Mouse (Mus musculus) ES-E14 (cell line): ENCODE measurements around the gene Ssna1. TPM values are rescaled to one million over a fixed set of nuclear protein-coding genes. Genes with fewer than 3 reads are reported as not detected.
A peak's percentile ranks its signal among the peaks of the same experiment; 100 is the strongest.

Experiments used
- DNase-seq: peaks from one replicate; pipeline ENCODE4 v3.0.0-alpha.2; 2013; ENCODE audit warnings: low read depth, low spot score
- H3K27ac ChIP-seq: 2 replicates; pipeline ENCODE4 v1.5.1; 2012; ENCODE audit warnings: low read depth, mild to moderate bottlenecking, low read length, moderate library complexity, mixed read lengths; ENCODE audit not compliant: poor library complexity, insufficient read depth, severe bottlenecking
- H3K36me3 ChIP-seq: 2 replicates; pipeline ENCODE4 v1.6.1; 2012; ENCODE audit warnings: mild to moderate bottlenecking, low read length, moderate library complexity, mixed read lengths; ENCODE audit not compliant: control insufficient read depth, poor library complexity, insufficient read depth, severe bottlenecking
- H3K4me1 ChIP-seq, 2 experiments: fragments of 150-350 bp in 1 of 2; sonication (generic) in 1 of 2; 2 replicates each; pipeline ENCODE4 v1.6.1; 2012; ENCODE audit warnings: low read length in 2 of 2, mild to moderate bottlenecking in 1 of 2, mixed read lengths in 1 of 2; ENCODE audit not compliant: control insufficient read depth in 2 of 2, insufficient read depth in 2 of 2, poor library complexity in 1 of 2
- H3K4me3 ChIP-seq, 2 experiments: fragments of 150-350 bp in 1 of 2; sonication (generic) in 1 of 2; 2 replicates each; pipeline ENCODE4 v1.5.1; 2012; ENCODE audit warnings: low read length in 2 of 2, low read depth in 1 of 2, mild to moderate bottlenecking in 1 of 2, mixed read lengths in 1 of 2; ENCODE audit not compliant: insufficient read depth in 1 of 2, poor library complexity in 1 of 2, severe bottlenecking in 1 of 2
- H3K9ac ChIP-seq: 2 replicates; pipeline ENCODE4 v1.6.1; 2012; ENCODE audit warnings: low read depth, mild to moderate bottlenecking, low read length, mixed read lengths; ENCODE audit not compliant: poor library complexity, insufficient read depth, severe bottlenecking
- H3K9me3 ChIP-seq: fragments of 150-350 bp; sonication (generic); 2 replicates; pipeline ENCODE4 v1.6.1; 2012; ENCODE audit warnings: low read depth, mild to moderate bottlenecking, low read length; ENCODE audit not compliant: control insufficient read depth, insufficient read depth
- CHD2 ChIP-seq: IDR thresholded peaks from 2 replicates; pipeline ENCODE4 v1.6.1; 2014; ENCODE audit warnings: mild to moderate bottlenecking, low read depth, low read length, inconsistent platforms
- HCFC1 ChIP-seq: IDR thresholded peaks from 2 replicates; pipeline ENCODE4 v1.6.1; 2012; ENCODE audit warnings: low read length, inconsistent platforms, borderline replicate concordance; ENCODE audit not compliant: insufficient read depth
- MAFK ChIP-seq: IDR thresholded peaks from 2 replicates; pipeline ENCODE4 v1.6.1; 2014; ENCODE audit warnings: mild to moderate bottlenecking, low read depth, low read length, inconsistent platforms; ENCODE audit not compliant: insufficient read depth
- ZC3H11A ChIP-seq: IDR thresholded peaks from 2 replicates; pipeline ENCODE4 v1.6.1; 2012; ENCODE audit warnings: low read depth, mild to moderate bottlenecking, inconsistent platforms, low read length, borderline replicate concordance
- ZNF384 ChIP-seq: IDR thresholded peaks from 2 replicates; pipeline ENCODE4 v1.6.1; 2012; ENCODE audit warnings: low read depth, low read length, inconsistent platforms
- in situ Hi-C, 2 experiments: fragments of 600-800 bp; cut with MboI; formaldehyde crosslinking; loops; one replicate each; pipeline ENCODE4 v1.15.1; 2025; ENCODE audit warnings: low sequenced_read_pairs in 2 of 2, inconsistent platforms in 1 of 2; ENCODE audit not compliant: unreplicated experiment in 2 of 2
- total RNA-seq: library from RNA; depleted of rRNA; stranded (reverse); fragments of 300-350 nt; gene quantifications from 2 replicates; pipeline ENCODE4 v1.2.3, GENCODE M21; 2012

Ssna1 gene
- total RNA-seq, 1 experiment, result 70.6 TPM

DNA sequence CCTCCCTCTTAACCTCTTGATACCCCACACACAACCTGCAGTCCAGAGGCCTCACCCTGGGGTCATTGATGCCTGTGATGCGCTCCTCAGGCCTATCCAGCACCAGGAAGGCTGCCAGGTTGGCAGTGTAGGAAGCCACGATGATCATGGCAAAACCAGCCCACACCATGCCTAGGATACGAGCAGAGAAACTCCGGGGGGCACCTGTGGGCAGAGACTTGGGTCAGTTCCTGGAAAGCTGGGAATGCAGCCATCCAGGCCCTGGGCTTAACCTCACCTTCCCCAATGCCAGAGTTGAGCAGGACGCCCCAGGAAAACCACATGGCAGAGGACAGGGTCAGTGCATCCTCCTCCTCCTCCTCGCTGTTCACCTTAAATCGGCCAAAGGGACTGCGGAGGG lies 24.9 kb upstream of the Ssna1 start:
- peaks cover 7% of the 10 kb centered on the region; the same call in 1 of the 2 replicates for H3K36me3 ChIP-seq
- in situ Hi-C loops, result no loop called here
- H3K4me1 ChIP-seq, result peaks cover 0 to 3% of the 10 kb centered on the region in 2 experiments; a peak in 1 of 4 replicates
- no peaks in the 10 kb centered on the region for H3K9me3 ChIP-seq
- TF ChIP-seq ZNF384, result no peak
- TF ChIP-seq MAFK, result no peak
- no peak for TF ChIP-seq CHD2
- H3K4me3 ChIP-seq, result no peak overlapping the region
- H3K9ac ChIP-seq, result no peak overlapping the region
- DNase-seq, result no peak
- no peak overlapping the region for H3K27ac ChIP-seq

DNA sequence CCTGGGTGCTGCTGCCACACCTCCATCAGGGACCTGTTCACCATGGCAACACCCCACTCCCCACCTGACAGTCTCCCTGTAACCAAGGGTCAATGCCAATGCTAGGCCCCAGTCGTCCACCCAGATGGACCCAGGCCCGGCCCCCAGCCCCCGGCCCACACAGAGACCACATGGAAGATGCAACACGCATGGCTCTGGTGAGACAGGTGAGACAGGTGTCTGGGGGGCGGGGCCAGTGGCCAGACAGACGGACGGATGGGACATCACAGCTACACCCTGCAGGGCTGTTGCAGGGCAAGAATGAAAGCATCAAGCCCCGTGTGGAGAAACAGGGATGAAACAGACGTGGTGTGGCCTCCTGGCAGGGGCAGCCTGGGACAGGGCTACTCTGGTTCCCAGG lies 21.5 kb upstream of the Ssna1 start:
- TF ChIP-seq ZC3H11A (no peak), MAFK (no peak)
- H3K4me1 ChIP-seq, result peaks cover 0 to 7% of the 10 kb centered on the region in 2 experiments; a peak in 1 of 4 replicates
- H3K4me3 ChIP-seq, result no peak overlapping the region
- no peaks in the 10 kb centered on the region for H3K9me3 ChIP-seq
- H3K27ac ChIP-seq, result no peak overlapping the region
- in situ Hi-C loops, result no loop called here
- peaks cover 7% of the 10 kb centered on the region; the same call in 1 of the 2 replicates for H3K36me3 ChIP-seq
- no peak overlapping the region for H3K9ac ChIP-seq
- no peak for DNase-seq

DNA sequence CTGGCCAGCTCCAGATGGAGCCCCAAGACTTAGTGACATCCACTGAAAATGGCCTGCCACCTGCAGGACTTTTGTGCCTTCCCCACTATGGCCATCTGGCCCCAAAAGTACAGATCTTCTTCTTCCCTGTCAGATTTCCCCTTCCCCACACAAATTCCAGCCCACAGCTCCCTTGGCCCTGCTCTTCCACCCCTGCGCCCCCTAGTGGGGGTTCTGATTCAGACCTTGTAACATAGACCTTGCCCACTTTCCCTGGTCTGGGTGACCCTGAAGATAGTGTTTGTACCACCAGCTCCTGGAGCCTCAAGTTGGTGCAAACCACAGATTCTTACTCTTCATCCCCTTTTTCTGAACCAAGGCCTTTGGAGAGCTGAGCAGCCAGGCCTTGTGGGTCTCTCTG lies 20.6 kb upstream of the Ssna1 start:
- peaks cover 2% of the 10 kb centered on the region; the same call in 1 of the 2 replicates for H3K36me3 ChIP-seq
- TF ChIP-seq HCFC1 (no peak), MAFK (no peak), CHD2 (no peak), ZC3H11A (no peak), ZNF384 (no peak)
- no peaks in the 10 kb centered on the region for H3K9me3 ChIP-seq
- H3K4me3 ChIP-seq, result no peak overlapping the region
- H3K4me1 ChIP-seq, result peaks cover 0 to 7% of the 10 kb centered on the region in 2 experiments; a peak in 1 of 4 replicates
- DNase-seq, result peak; percentile 81
- H3K27ac ChIP-seq, result no peak overlapping the region
- in situ Hi-C loops, result no loop called here
- H3K9ac ChIP-seq, result no peak overlapping the region

DNA sequence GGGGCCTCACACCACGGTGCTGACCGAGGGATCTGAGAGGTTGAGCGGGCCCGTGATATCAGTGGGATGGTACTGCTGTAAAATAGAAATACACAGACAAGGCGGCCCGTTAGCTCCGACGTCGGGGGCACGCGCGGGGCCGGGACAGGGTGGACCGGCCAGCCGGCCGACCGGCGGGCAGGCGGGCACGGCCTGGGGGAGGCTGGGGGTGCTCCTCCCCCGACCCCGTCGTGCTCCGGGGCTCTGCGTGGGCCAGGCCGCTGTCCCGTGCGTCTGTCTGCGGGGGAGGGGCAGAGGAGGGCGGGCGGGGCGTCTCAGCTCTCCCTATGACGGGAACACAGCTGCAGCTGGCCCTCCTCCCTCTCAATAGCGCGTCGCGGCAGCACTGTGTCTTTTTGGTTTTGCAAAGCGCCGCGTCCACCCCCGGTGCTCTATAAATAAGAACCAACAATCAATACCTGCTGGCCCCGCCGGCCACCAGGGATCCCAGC lies 19.9 kb upstream of the Ssna1 start:
- no peak for DNase-seq
- no peak overlapping the region for H3K9ac ChIP-seq
- H3K27ac ChIP-seq, result no peak overlapping the region
- in situ Hi-C loops, result no loop called here
- peak overlapping the region; percentile 40 to 50; a peak in 3 of 4 replicates for H3K4me3 ChIP-seq
- no peaks in the 10 kb centered on the region for H3K9me3 ChIP-seq
- H3K36me3 ChIP-seq, result no peaks in the 10 kb centered on the region
- H3K4me1 ChIP-seq, result peaks cover 0 to 7% of the 10 kb centered on the region in 2 experiments; a peak in 1 of 4 replicates
- TF ChIP-seq MAFK (no peak), ZNF384 (no peak), CHD2 (no peak), HCFC1 (no peak), ZC3H11A (no peak)

DNA sequence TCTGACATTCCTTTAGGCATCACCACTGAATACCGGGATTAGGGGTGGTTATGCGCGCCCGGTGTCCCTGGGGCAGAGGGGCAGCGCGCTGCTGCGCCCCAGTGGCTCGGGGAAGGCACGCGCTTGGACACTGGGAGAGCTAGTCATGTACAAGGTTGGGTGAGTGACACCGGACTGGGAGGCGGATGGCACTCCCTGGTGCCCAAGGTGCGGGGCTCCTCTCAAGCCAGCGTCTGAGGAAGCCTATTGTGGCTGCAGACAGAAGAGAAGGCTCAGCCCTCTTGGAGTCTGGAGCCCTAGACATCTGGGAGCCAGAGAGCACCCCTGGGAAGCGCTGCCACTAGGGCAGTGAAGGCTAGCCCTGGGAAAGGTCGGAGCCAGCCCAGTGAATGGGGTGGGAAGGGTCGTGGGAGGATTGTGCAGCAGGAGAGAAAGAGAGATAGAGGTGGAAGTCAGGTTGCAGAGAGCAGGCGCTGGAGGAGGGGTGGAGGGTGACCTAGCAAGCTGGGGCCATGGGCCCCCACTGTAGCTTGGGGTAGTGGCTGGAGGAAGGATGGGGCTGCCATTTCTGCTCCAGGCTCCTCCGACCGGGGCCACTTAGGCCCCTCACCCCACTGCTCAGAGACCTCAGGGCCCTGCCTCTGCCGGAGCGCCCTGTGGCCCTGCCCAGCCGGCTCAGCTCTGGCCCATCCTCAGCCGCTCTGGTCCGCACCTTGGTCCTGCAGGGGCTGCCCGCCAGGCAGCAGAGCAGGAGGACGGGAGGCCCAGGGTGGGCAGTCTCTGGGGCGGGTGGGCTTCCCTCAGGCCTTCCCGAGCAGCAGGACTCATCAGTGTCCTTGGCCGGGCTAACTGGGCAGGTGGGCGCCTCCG lies 19.2 kb upstream of the Ssna1 start:
- DNase-seq, result no peak
- peaks cover 0 to 13% of the 10 kb centered on the region in 2 experiments; a peak in 1 of 4 replicates for H3K4me1 ChIP-seq
- H3K36me3 ChIP-seq, result no peaks in the 10 kb centered on the region
- TF ChIP-seq HCFC1 (no peak), ZNF384 (no peak), MAFK (no peak), ZC3H11A (no peak), CHD2 (no peak)
- H3K4me3 ChIP-seq, result peak overlapping the region; percentile 54 to 66; a peak in 3 of 4 replicates
- no peaks in the 10 kb centered on the region for H3K9me3 ChIP-seq
- in situ Hi-C loops, result no loop called here
- no peak overlapping the region for H3K9ac ChIP-seq
- H3K27ac ChIP-seq, result no peak overlapping the region
